ENCODE assay signal across 7 mouse cellular contexts in the genomic region with DNA sequence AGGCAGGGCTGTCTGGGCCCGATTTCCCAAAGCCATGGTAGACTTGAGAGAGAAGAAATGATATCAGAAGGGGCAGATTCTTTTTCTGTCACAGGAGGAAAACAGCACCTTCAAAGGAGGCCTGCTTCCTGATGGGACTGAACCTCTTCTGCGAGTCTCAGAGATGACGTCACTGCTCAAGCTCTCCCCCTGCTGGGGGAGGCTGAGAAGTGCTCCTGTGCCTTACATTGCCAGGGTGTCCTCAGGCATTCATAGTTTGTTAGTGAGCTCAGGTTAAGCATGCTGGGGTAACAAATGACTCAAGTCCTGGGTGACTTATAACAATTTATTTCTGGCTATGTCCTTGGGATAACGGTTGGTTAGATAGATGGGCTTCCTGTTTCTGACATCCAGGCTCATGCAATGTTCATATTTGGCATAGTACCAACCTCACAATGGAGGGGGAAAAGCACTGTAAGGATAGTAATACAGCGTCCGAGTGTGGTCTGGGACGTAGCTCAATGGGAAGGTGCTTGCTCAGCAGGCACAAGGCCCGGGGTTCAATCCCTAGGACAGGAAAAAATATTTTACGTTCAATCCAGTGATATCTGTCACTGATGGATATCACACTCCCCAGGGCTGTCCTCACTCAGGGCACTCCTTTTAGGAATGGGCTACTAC.
DNase-seq lines count a peak whose midpoint lies in the region; ATAC-seq and TF ChIP-seq lines count a peak whose summit lies in the region.

No protein-coding gene starts in this region.

- TF ChIP-seq CTCF in spleen, adult 2 months (IDR thresholded peaks at IDR 0.05; ENCODE audit: extremely low read depth, insufficient read depth, insufficient read length, insufficient replicate concordance), result peak; percentile 95

- H3K4me2 ChIP-seq in intestine, embryonic 16.5 days (ENCODE audit: low read depth, low read length), result no peak overlapping the region
- H3K4me2 ChIP-seq in midbrain, embryonic 14.5 days (ENCODE audit: low read length), result no peak overlapping the region

- WGBS in intestine, embryonic 16.5 days, result 41% methylated on average over 9 of the region's 9 CpGs
- WGBS in midbrain, embryonic 14.5 days, result 53% methylated on average over 9 of the region's 9 CpGs
- 41% methylated on average over 9 of the region's 9 CpGs for WGBS in spleen, adult 2 months

- no peaks in the 10 kb centered on the region for H3K9me3 ChIP-seq in intestine, embryonic 16.5 days (ENCODE audit: control insufficient read depth, low read length)
- H3K9me3 ChIP-seq in midbrain, embryonic 14.5 days (ENCODE audit: control insufficient read depth, low read length), result no peaks in the 10 kb centered on the region

- H3K36me3 ChIP-seq in intestine, embryonic 16.5 days (ENCODE audit: control insufficient read depth, insufficient read depth, low read length), result no peaks in the 10 kb centered on the region
- H3K36me3 ChIP-seq in midbrain, embryonic 14.5 days (ENCODE audit: control insufficient read depth, insufficient read depth, low read length), result no peaks in the 10 kb centered on the region
- no peaks in the 10 kb centered on the region for H3K36me3 ChIP-seq in spleen, adult 2 months (ENCODE audit: control insufficient read depth, insufficient read depth, low read length)

- ATAC-seq in activated CD4-positive, CD25-positive, alpha-beta regulatory T cell, adult 4 months, result peak; percentile 99
- ATAC-seq in intestine, embryonic 16.5 days, result peak; percentile 86
- no peak for ATAC-seq in midbrain, embryonic 14.5 days (ENCODE audit: low FRiP score, low TSS enrichment)

- H3K4me3 ChIP-seq in intestine, embryonic 16.5 days (ENCODE audit: low read length), result no peak overlapping the region
- H3K4me3 ChIP-seq in midbrain, embryonic 14.5 days (replicated peaks; ENCODE audit: low read depth, low read length), result no peak overlapping the region
- no peak overlapping the region for H3K4me3 ChIP-seq in spleen, adult 2 months (ENCODE audit: extremely low read depth, insufficient read depth, insufficient read length)

- intact Hi-C loops in left cerebral cortex, postnatal 25 days (cut with DNase I), result no loop called here

- peak; percentile 79 to 81 for DNase-seq in cerebellum, postnatal 14 days
- peak; percentile 72 to 78 for DNase-seq in frontal cortex, postnatal 36 days (ENCODE audit: low spot score in 2 of 2)
- DNase-seq in left cerebral cortex, postnatal 25 days (ENCODE audit: low spot score in 2 of 2), result peak; percentile 55 to 77
- peak; percentile 81 for DNase-seq in midbrain, embryonic 14.5 days
- peak; percentile 68 to 81 for DNase-seq in spleen, adult 2 months (ENCODE audit: low read depth in 1 of 2, low spot score in 2 of 2)

- no peak for TF ChIP-seq POLR2A in spleen, adult 2 months (IDR thresholded peaks at IDR 0.05; ENCODE audit: low read depth, low read length)

- H3K27ac ChIP-seq in intestine, embryonic 16.5 days (ENCODE audit: low read length), result no peak overlapping the region
- H3K27ac ChIP-seq in midbrain, embryonic 14.5 days (replicated peaks; ENCODE audit: low read depth, low read length), result no peak overlapping the region
- no peak overlapping the region for H3K27ac ChIP-seq in spleen, adult 2 months (ENCODE audit: insufficient read depth, low read length)

- no peaks in the 10 kb centered on the region for H3K27me3 ChIP-seq in intestine, embryonic 16.5 days (replicated peaks; ENCODE audit: control insufficient read depth, insufficient read depth, low read length)
- H3K27me3 ChIP-seq in midbrain, embryonic 14.5 days (ENCODE audit: control insufficient read depth, insufficient read depth, low read length), result no peaks in the 10 kb centered on the region
- H3K27me3 ChIP-seq in spleen, adult 2 months (ENCODE audit: control insufficient read depth, insufficient read depth, low read length), result no peaks in the 10 kb centered on the region

- no peaks in the 10 kb centered on the region for H3K4me1 ChIP-seq in intestine, embryonic 16.5 days (ENCODE audit: control insufficient read depth, insufficient read depth, low read length)
- H3K4me1 ChIP-seq in midbrain, embryonic 14.5 days (ENCODE audit: control insufficient read depth, insufficient read depth, low read length), result no peaks in the 10 kb centered on the region
- no peaks in the 10 kb centered on the region; the same call in 1 of the 2 replicates for H3K4me1 ChIP-seq in spleen, adult 2 months (ENCODE audit: control insufficient read depth, insufficient read depth, insufficient read length)

- no peak overlapping the region for H3K9ac ChIP-seq in intestine, embryonic 16.5 days (ENCODE audit: low read depth, low read length)
- H3K9ac ChIP-seq in midbrain, embryonic 14.5 days (replicated peaks; ENCODE audit: low read length), result no peak overlapping the region
